Mouse (Mus musculus): ENCODE measurements around the gene Naa60. TPM values are rescaled to one million over a fixed set of nuclear protein-coding genes. Genes with fewer than 3 reads are reported as not detected.

Gene Naa60
- polyA plus RNA-seq, 1 experiment from 2014 or later: 43.6 TPM

- Histone ChIP-seq H3K27me3 (ENCODE audit: insufficient read depth, poor library complexity, severe bottlenecking) (no peaks in the 10 kb centered on the region), H3K4me1 (peaks cover 8% of the 10 kb centered on the region; the same call in 1 of the 2 replicates), H3K9me3 (no peaks in the 10 kb centered on the region), H3K27ac (no peak overlapping the region), H3K36me3 (peaks cover 62% of the 10 kb centered on the region), H3K4me3 (no peak overlapping the region)
- 96% methylated on average over 1 of the region's 1 CpGs for WGBS
- no peak for DNase-seq (ENCODE audit: low spot score)
Measured at GRCm38 (mm10) chr16:3896553-3896952, 24.4 kb downstream of the Naa60 start.

- Histone ChIP-seq H3K4me3 (no peak overlapping the region), H3K27me3 (ENCODE audit: insufficient read depth, poor library complexity, severe bottlenecking) (no peaks in the 10 kb centered on the region), H3K9me3 (no peaks in the 10 kb centered on the region), H3K27ac (no peak overlapping the region), H3K36me3 (peaks cover 48% of the 10 kb centered on the region), H3K4me1 (peaks cover 11% of the 10 kb centered on the region)
- 72% methylated on average over 2 of the region's 2 CpGs for WGBS
- DNase-seq (ENCODE audit: low spot score): no peak
Measured at GRCm38 (mm10) chr16:3907471-3907870, 35.3 kb downstream of the Naa60 start.

DNA sequence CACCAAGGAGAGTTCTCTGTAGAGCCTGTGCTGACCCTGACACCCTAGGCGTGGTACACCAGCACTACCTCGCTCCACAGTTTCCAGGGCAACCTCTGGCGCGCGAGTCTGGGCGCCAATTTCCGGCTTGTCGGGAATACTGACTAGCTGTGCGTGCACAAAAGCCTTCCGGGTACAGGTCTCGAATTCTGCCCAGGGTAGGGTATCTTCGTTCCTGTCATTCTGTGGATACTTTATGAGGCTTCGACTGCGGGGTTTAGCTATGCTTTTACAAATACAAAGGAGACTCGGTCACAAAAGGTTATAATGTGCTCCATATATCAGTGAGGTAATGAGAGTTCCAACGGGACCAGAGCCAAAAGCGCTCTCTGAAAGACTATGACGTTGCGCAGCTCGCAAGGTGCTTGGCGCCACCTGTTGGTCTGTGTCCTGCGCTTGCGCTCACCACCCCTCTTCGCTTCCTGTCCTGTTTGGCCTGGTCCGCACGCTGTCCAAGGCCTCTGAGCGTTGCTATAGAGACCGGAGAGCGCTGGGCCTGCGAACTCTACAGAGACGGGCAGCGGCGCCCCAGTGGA lies 36.4 kb downstream of the Naa60 start, which contains the start of the genes 1700037C18Rik and Cluap1:
Gene 1700037C18Rik (minus strand): TSS at position 153 of the 575 bp plus-strand sequence.
Gene Cluap1 (plus strand): TSS at position 265 of the 575 bp plus-strand sequence.
- Histone ChIP-seq H3K9me3 (no peaks in the 10 kb centered on the region), H3K27ac (peak within 1 kb of the TSS; percentile 89), H3K4me3 (peak within 1 kb of the TSS; percentile 63), H3K36me3 (peaks cover 49% of the 10 kb centered on the region), H3K27me3 (ENCODE audit: insufficient read depth, poor library complexity, severe bottlenecking) (no peaks in the 10 kb centered on the region), H3K4me1 (peaks cover 11% of the 10 kb centered on the region)
- DNase-seq (ENCODE audit: low spot score): peak; percentile 97
- under 1% methylated on average over 33 of the region's 33 CpGs for WGBS

- WGBS: 12% methylated on average over 20 of the region's 20 CpGs
- H3K9me3 ChIP-seq: no peaks in the 10 kb centered on the region
- DNase-seq (ENCODE audit: low spot score): no peak
- peaks cover 48% of the 10 kb centered on the region for H3K36me3 ChIP-seq
- H3K4me1 ChIP-seq: peaks cover 11% of the 10 kb centered on the region
- peak overlapping the region; percentile 89 for H3K27ac ChIP-seq
- H3K27me3 ChIP-seq (ENCODE audit: insufficient read depth, poor library complexity, severe bottlenecking): no peaks in the 10 kb centered on the region
- H3K4me3 ChIP-seq: peak overlapping the region; percentile 63
Measured at GRCm38 (mm10) chr16:3909118-3909517, 36.9 kb downstream of the Naa60 start.

DNA sequence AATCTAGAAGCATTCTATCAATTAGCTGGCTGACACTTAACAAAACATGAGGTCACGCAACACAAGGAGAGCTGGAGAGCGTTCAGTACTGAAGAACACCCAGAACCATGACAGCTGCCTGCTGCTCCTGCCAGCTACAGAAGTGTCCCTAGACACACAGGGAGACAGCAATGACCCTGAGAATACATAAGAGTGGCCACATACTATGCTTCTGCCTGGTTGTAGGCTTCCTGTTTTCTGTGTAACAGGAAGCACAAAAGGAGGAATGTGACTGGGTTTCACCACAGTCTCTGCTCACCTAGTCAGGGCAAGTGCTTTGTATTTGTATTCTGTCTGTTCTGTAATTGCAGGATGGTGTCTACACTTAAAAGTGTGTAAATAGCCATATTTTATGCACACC lies 48.6 kb downstream of the Naa60 start:
- no peaks in the 10 kb centered on the region for H3K27me3 ChIP-seq (ENCODE audit: insufficient read depth, poor library complexity, severe bottlenecking)
- no peak for DNase-seq (ENCODE audit: low spot score)
- H3K27ac ChIP-seq: no peak overlapping the region
- H3K4me3 ChIP-seq: no peak overlapping the region
- H3K4me1 ChIP-seq: no peaks in the 10 kb centered on the region
- H3K36me3 ChIP-seq: peaks cover 44% of the 10 kb centered on the region
- H3K9me3 ChIP-seq: no peaks in the 10 kb centered on the region
- 86% methylated on average over 2 of the region's 2 CpGs for WGBS

GRCm38 (mm10) chr16:3923515-3923914 lies 51.3 kb downstream of the Naa60 start:
- Histone ChIP-seq H3K9me3 (no peaks in the 10 kb centered on the region), H3K27ac (no peak overlapping the region), H3K4me3 (no peak overlapping the region), H3K27me3 (ENCODE audit: insufficient read depth, poor library complexity, severe bottlenecking) (no peaks in the 10 kb centered on the region), H3K36me3 (peaks cover 42% of the 10 kb centered on the region), H3K4me1 (no peaks in the 10 kb centered on the region)
- no peak for DNase-seq (ENCODE audit: low spot score)
- 85% methylated on average over 3 of the region's 3 CpGs for WGBS

GRCm38 (mm10) chr16:3923966-3924365 lies 51.8 kb downstream of the Naa60 start:
- Histone ChIP-seq H3K4me3 (no peak overlapping the region), H3K4me1 (no peaks in the 10 kb centered on the region), H3K36me3 (peaks cover 42% of the 10 kb centered on the region), H3K27ac (no peak overlapping the region), H3K9me3 (no peaks in the 10 kb centered on the region), H3K27me3 (ENCODE audit: insufficient read depth, poor library complexity, severe bottlenecking) (no peaks in the 10 kb centered on the region)
- no peak for DNase-seq (ENCODE audit: low spot score)
- WGBS: 79% methylated on average over 4 of the region's 4 CpGs

DNA sequence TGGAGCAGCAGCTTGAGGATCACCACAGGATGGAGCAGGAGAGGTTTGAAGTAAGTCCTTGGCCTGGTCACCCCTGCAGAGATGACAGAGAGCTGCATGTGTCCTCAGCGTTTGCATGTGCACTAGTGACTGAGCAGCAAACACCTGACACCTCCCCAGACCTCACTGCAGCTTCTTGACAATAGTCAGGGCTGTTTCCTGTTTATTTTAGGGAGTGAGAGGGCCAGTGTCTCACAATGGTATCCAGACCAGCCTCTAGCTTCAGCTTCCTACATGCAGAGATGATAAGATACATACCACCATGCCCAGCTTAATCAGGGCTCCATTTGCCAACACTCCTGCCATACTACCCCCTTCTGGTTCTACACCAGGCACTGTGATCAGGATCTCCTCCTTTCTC lies 56.4 kb downstream of the Naa60 start:
- peaks cover 37% of the 10 kb centered on the region for H3K36me3 ChIP-seq
- no peaks in the 10 kb centered on the region for H3K27me3 ChIP-seq (ENCODE audit: insufficient read depth, poor library complexity, severe bottlenecking)
- H3K27ac ChIP-seq: no peak overlapping the region
- WGBS: 50% methylated on average over 1 of the region's 1 CpGs
- H3K4me3 ChIP-seq: no peak overlapping the region
- no peak for DNase-seq (ENCODE audit: low spot score)
- H3K9me3 ChIP-seq: no peaks in the 10 kb centered on the region
- no peaks in the 10 kb centered on the region for H3K4me1 ChIP-seq

GRCm38 (mm10) chr16:3929151-3929550 lies 57.0 kb downstream of the Naa60 start:
- 76% methylated on average over 7 of the region's 7 CpGs for WGBS
- peaks cover 37% of the 10 kb centered on the region for H3K36me3 ChIP-seq
- no peak overlapping the region for H3K4me3 ChIP-seq
- H3K27ac ChIP-seq: no peak overlapping the region
- H3K9me3 ChIP-seq: no peaks in the 10 kb centered on the region
- H3K4me1 ChIP-seq: no peaks in the 10 kb centered on the region
- DNase-seq (ENCODE audit: low spot score): no peak
- H3K27me3 ChIP-seq (ENCODE audit: insufficient read depth, poor library complexity, severe bottlenecking): no peaks in the 10 kb centered on the region

GRCm38 (mm10) chr16:3933536-3933935 lies 61.4 kb downstream of the Naa60 start:
- Histone ChIP-seq H3K27me3 (ENCODE audit: insufficient read depth, poor library complexity, severe bottlenecking) (no peaks in the 10 kb centered on the region), H3K27ac (no peak overlapping the region), H3K4me1 (no peaks in the 10 kb centered on the region), H3K36me3 (peaks cover 51% of the 10 kb centered on the region), H3K4me3 (no peak overlapping the region), H3K9me3 (no peaks in the 10 kb centered on the region)
- 89% methylated on average over 6 of the region's 6 CpGs for WGBS
- no peak for DNase-seq (ENCODE audit: low spot score)

- 91% methylated on average over 1 of the region's 1 CpGs for WGBS
- Histone ChIP-seq H3K9me3 (no peaks in the 10 kb centered on the region), H3K27ac (no peak overlapping the region), H3K4me3 (no peak overlapping the region), H3K4me1 (no peaks in the 10 kb centered on the region), H3K36me3 (peaks cover 56% of the 10 kb centered on the region), H3K27me3 (ENCODE audit: insufficient read depth, poor library complexity, severe bottlenecking) (no peaks in the 10 kb centered on the region)
- no peak for DNase-seq (ENCODE audit: low spot score)
Measured at GRCm38 (mm10) chr16:3934091-3934490, 61.9 kb downstream of the Naa60 start.

- no peaks in the 10 kb centered on the region for H3K27me3 ChIP-seq (ENCODE audit: insufficient read depth, poor library complexity, severe bottlenecking)
- H3K36me3 ChIP-seq: peaks cover 57% of the 10 kb centered on the region
- no peak overlapping the region for H3K4me3 ChIP-seq
- 78% methylated on average over 4 of the region's 4 CpGs for WGBS
- no peak for DNase-seq (ENCODE audit: low spot score)
- no peak overlapping the region for H3K27ac ChIP-seq
- H3K4me1 ChIP-seq: no peaks in the 10 kb centered on the region
- no peaks in the 10 kb centered on the region for H3K9me3 ChIP-seq
Measured at GRCm38 (mm10) chr16:3934701-3935100, 62.5 kb downstream of the Naa60 start.

DNA sequence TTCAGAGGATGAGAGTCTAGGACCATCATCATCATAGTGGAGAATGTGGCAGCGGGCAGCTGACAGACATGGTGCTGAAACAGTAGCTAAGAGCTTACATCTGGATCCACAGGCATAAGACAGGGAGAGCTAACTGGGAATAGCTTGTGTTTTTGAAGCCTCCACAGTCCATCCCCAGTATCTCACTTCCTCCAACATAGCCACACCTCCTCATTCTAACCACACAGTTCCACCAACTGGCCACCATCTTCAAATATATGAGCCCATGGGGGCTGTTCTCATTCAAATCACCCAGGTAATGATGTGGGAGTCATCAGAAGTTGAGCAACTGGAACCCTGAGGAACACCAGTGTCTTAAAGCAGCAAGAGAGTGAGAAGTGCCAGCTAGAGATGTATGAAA lies 79.0 kb downstream of the Naa60 start:
- Histone ChIP-seq H3K27ac (no peak overlapping the region), H3K36me3 (no peaks in the 10 kb centered on the region), H3K27me3 (ENCODE audit: insufficient read depth, poor library complexity, severe bottlenecking) (no peaks in the 10 kb centered on the region), H3K9me3 (no peaks in the 10 kb centered on the region), H3K4me1 (no peaks in the 10 kb centered on the region), H3K4me3 (no peak overlapping the region)
- 75% methylated on average over 1 of the region's 1 CpGs for WGBS
- no peak for DNase-seq (ENCODE audit: low spot score)

Data from heart, embryonic 10.5 days (tissue).